Mouse (Mus musculus) hindbrain, postnatal 0 days (tissue): ENCODE measurements around the gene Nop9. TPM values are rescaled to one million over a fixed set of nuclear protein-coding genes. Genes with fewer than 3 reads are reported as not detected.

Source experiments
- ATAC-seq: fragments of 200-750 bp; cut with Nextera tagmentation; 2 replicates; pipeline ENCODE4 v1.8.0; 2017; ENCODE audit warnings: mild to moderate bottlenecking, moderate TSS enrichment, moderate library complexity
- DNase-seq: peaks from one replicate; pipeline ENCODE4 v3.0.0-alpha.2; 2015; ENCODE audit warnings: low spot score
- H3K27ac ChIP-seq: fragments of 300-500 bp; sonication (generic); 2 replicates; pipeline ENCODE4 v1.5.1; 2014; ENCODE audit warnings: mild to moderate bottlenecking
- H3K27me3 ChIP-seq: fragments of 300-500 bp; sonication (generic); 2 replicates; pipeline ENCODE4 v1.6.1; 2014; ENCODE audit warnings: low read length, mixed read lengths; ENCODE audit not compliant: insufficient read depth
- H3K36me3 ChIP-seq: fragments of 300-500 bp; sonication (generic); 2 replicates; pipeline ENCODE4 v1.6.1; 2014; ENCODE audit warnings: low read length, mixed read lengths; ENCODE audit not compliant: insufficient read depth
- H3K4me1 ChIP-seq: fragments of 300-500 bp; sonication (generic); 2 replicates; pipeline ENCODE4 v1.6.1; 2014; ENCODE audit warnings: antibody characterized with exemption, low read length, mixed read lengths; ENCODE audit not compliant: insufficient read depth
- H3K4me2 ChIP-seq: fragments of 300-500 bp; sonication (generic); 2 replicates; pipeline ENCODE4 v1.6.1; 2014; ENCODE audit warnings: low read depth, mild to moderate bottlenecking, low read length, moderate library complexity, mixed read lengths
- H3K4me3 ChIP-seq: fragments of 300-500 bp; sonication (generic); 2 replicates; pipeline ENCODE4 v1.5.1; 2014; ENCODE audit warnings: low read length
- H3K9ac ChIP-seq: fragments of 300-500 bp; sonication (generic); replicated peaks from 2 replicates; pipeline ENCODE4 v1.6.1; 2014; ENCODE audit warnings: mild to moderate bottlenecking, low read length, moderate library complexity, mixed read lengths
- H3K9me3 ChIP-seq: fragments of 300-500 bp; sonication (generic); 2 replicates; pipeline ENCODE4 v1.6.1; 2016; ENCODE audit warnings: low read length, mixed read lengths
- CTCF ChIP-seq: IDR thresholded peaks from 2 replicates; pipeline ENCODE4 v1.5.1; 2016; ENCODE audit warnings: antibody characterized with exemption, control low read depth, low read depth
- WGBS: fragments of 180-500 bp; shearing (Covaris S2); extraction: QIAGEN DNeasy Blood & Tissue Kit; methylation state at CpG from one replicate; pipeline ENCODE4 v1.1.7; 2014; 5-methylcytosine and 5-hydroxymethylcytosine counted together
- polyA plus RNA-seq: library from polyadenylated mRNA; unstranded; fragments of >200 nt; fragmentation: Nextera tagmentation; extraction: Ambion mirVana; gene quantifications from 2 replicates; pipeline ENCODE4 v1.2.1, GENCODE M21; 2015
- total RNA-seq: library from RNA; depleted of rRNA; stranded (reverse); fragments of >200 nt; gene quantifications from 2 replicates; pipeline ENCODE4 v1.2.3, GENCODE M21; 2014

Nop9 gene
- total and polyA plus RNA-seq, 2 experiments from 2014 or later = 23.0 to 28.9 TPM

DNA sequence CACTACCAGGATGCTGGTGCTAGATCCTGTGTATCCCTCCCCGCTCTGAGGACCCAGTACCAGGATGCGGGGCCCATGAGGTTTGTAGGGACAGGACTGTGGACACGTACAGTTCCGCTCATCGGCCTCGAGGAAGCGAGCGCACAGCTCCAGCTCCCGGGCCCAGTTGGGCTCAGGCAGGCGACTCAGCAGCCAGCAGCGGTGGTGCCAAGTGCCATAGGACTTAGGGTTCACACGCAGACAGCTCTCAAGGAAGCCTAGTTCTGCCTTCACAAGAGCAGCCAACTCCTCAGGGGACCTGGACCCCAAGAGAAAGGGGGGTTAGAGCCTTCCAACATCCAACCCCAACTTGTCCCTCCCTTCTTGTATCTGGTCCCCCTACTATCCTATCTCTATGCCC, 24.8 kb upstream of the Nop9 start:
- no peak overlapping the region for H3K27ac ChIP-seq
- ATAC-seq (no peak), DNase-seq (no peak)
- no peak for TF ChIP-seq CTCF
- no peak overlapping the region for H3K4me2 ChIP-seq
- H3K9ac ChIP-seq = no peak overlapping the region
- WGBS = 93% methylated on average over 12 of the region's 12 CpGs
- 0 out of 2 replicates have a peak, but pooled peaks cover 4% of the 10 kb centered on the region for H3K4me1 ChIP-seq
- H3K9me3 ChIP-seq = no peaks in the 10 kb centered on the region
- H3K4me3 ChIP-seq = no peak overlapping the region
- H3K27me3 ChIP-seq = no peaks in the 10 kb centered on the region
- H3K36me3 ChIP-seq = 0 out of 2 replicates have a peak, but pooled peaks cover 3% of the 10 kb centered on the region

- Histone ChIP-seq H3K4me3 (peak overlapping the region; percentile 60), H3K4me1 (0 out of 2 replicates have a peak, but pooled peaks cover 4% of the 10 kb centered on the region), H3K27ac (peak overlapping the region; percentile 75; the same call in 1 of the 2 replicates), H3K4me2 (peak overlapping the region; percentile 57), H3K27me3 (no peaks in the 10 kb centered on the region), H3K9ac (peak overlapping the region; percentile 60; the same call in 1 of the 2 replicates), H3K9me3 (no peaks in the 10 kb centered on the region), H3K36me3 (0 out of 2 replicates have a peak, but pooled peaks cover 3% of the 10 kb centered on the region)
- ATAC-seq = no peak
- no peak for TF ChIP-seq CTCF
- DNase-seq = no peak
- WGBS = 69% methylated on average over 6 of the region's 6 CpGs
Measured at GRCm38 (mm10) chr14:55721076-55721475, 24.4 kb upstream of the Nop9 start.

DNA sequence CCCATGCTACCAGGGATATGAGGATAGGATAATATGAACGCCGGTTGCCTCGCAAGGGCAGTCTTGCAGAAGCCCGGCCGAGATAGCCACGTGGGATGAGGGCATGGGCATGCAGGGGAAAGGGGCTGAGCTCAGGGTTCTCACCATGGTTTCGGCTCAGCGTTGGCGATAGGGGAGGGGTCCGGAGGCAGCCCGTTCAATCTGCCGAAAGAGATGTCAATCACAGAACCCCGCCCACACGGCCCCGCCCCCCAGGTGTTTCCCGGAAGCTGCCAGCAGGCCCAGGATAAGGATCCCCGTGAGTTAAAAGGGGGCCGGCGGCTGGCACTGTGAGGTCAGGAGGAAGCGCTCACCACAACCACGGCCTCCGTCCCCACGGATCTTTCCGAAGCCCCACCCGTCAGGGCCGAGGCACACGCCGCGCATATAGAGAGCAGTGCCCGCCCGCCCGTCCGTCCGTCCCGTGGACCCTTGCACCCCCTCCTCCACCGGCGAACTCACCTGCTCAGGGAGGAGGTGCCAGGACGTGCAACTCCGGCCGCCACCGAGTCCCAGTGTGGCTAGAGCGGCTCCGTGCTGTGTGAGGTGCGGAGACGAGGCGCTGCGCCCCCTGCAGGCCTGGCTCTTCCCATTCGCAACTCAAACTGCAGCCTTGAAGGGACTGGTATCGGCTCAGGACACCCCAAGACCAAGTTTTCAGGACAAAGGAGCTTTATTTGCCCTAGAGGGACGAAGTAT, 23.6 kb upstream of the Nop9 start, which contains the start of gene Rabggta:
Rabggta (minus strand) TSS at position 564 of the 738 bp plus-strand sequence.
- ATAC-seq (peak; percentile 97), DNase-seq (peak; percentile 97)
- WGBS = under 1% methylated on average over 50 of the region's 50 CpGs
- no peaks in the 10 kb centered on the region for H3K27me3 ChIP-seq
- peak within 1 kb of the TSS; percentile 57 for H3K4me2 ChIP-seq
- TF ChIP-seq CTCF = peak; percentile 99
- no peaks in the 10 kb centered on the region for H3K9me3 ChIP-seq
- H3K4me3 ChIP-seq = peak within 1 kb of the TSS; percentile 60
- H3K36me3 ChIP-seq = 0 out of 2 replicates have a peak, but pooled peaks cover 3% of the 10 kb centered on the region
- 0 out of 2 replicates have a peak, but pooled peaks cover 4% of the 10 kb centered on the region for H3K4me1 ChIP-seq
- peak within 1 kb of the TSS; percentile 60 for H3K9ac ChIP-seq
- peak within 1 kb of the TSS; percentile 75 for H3K27ac ChIP-seq

- Histone ChIP-seq H3K36me3 (0 out of 2 replicates have a peak, but pooled peaks cover 3% of the 10 kb centered on the region), H3K27me3 (no peaks in the 10 kb centered on the region), H3K9ac (no peak overlapping the region), H3K4me2 (peak overlapping the region; percentile 57; the same call in 1 of the 2 replicates), H3K4me1 (0 out of 2 replicates have a peak, but pooled peaks cover 4% of the 10 kb centered on the region), H3K27ac (no peak overlapping the region), H3K4me3 (peak overlapping the region; percentile 60), H3K9me3 (no peaks in the 10 kb centered on the region)
- ATAC-seq = peak; percentile 20
- no peak for DNase-seq
- TF ChIP-seq CTCF = no peak
- WGBS = 45% methylated on average over 8 of the region's 8 CpGs
Measured at GRCm38 (mm10) chr14:55722438-55722945, 23.0 kb upstream of the Nop9 start.

- Histone ChIP-seq H3K27ac (no peak overlapping the region), H3K4me3 (no peak overlapping the region), H3K4me1 (peaks cover 6% of the 10 kb centered on the region; the same call in 1 of the 2 replicates), H3K9ac (no peak overlapping the region), H3K4me2 (no peak overlapping the region), H3K27me3 (no peaks in the 10 kb centered on the region), H3K36me3 (0 out of 2 replicates have a peak, but pooled peaks cover 1% of the 10 kb centered on the region), H3K9me3 (no peaks in the 10 kb centered on the region)
- ATAC-seq (no peak), DNase-seq (no peak)
- 91% methylated on average over 7 of the region's 7 CpGs for WGBS
- no peak for TF ChIP-seq CTCF
Measured at GRCm38 (mm10) chr14:55723433-55723832, 22.1 kb upstream of the Nop9 start.

DNA sequence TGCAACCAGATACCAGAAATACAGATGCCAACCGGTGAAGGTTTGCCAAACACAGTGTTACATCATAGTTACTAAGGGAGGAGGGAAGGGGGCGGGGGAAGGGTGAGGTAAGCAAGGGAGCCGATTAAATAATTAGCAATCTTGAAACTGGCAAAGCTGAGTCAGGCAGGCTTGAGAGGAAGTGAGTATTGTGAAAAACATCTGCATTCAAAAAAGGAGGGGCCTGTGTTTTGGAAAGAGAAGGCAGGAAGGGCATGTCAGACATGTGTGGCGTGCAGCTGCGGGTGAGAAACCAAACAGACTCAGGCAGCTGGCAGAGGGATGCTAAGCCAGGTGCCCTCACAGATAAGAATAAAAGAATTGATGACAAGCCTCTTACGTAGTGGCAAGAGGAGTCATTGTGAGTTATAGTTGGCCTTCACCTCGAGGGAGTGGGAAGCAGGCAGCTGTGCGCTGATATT, 21.1 kb upstream of the Nop9 start:
- DNase-seq = no peak
- no peak overlapping the region for H3K9ac ChIP-seq
- no peak overlapping the region for H3K4me2 ChIP-seq
- no peaks in the 10 kb centered on the region for H3K9me3 ChIP-seq
- no peak overlapping the region for H3K27ac ChIP-seq
- no peak for TF ChIP-seq CTCF
- H3K4me3 ChIP-seq = no peak overlapping the region
- ATAC-seq = no peak
- H3K36me3 ChIP-seq = no peaks in the 10 kb centered on the region
- WGBS = 70% methylated on average over 8 of the region's 8 CpGs
- peaks cover 7% of the 10 kb centered on the region; the same call in 1 of the 2 replicates for H3K4me1 ChIP-seq
- no peaks in the 10 kb centered on the region for H3K27me3 ChIP-seq
